Mouse (Mus musculus) gastrocnemius, postnatal 36 days (tissue): Measurements from ENCODE around the gene Twf1. TPM values are rescaled to one million over a fixed set of nuclear protein-coding genes. Genes with fewer than 3 reads are reported as not detected.
A peak's percentile ranks its signal among the peaks of the same experiment; 100 is the strongest.

Experiments used
- DNase-seq, 2 experiments: peaks; one replicate each; pipeline ENCODE4 v3.0.0; 2022
- intact Hi-C: fragments of 180-260 bp; cut with DNase I; formaldehyde crosslinking; loops from one replicate; pipeline ENCODE4 v1.15.1; 2025
- total RNA-seq, 2 experiments: library from RNA; stranded (reverse); gene quantifications; 2 replicates each; pipeline ENCODE4 v1.2.3; 2021

The Twf1 gene
- total RNA-seq, 2 experiments from 2014 or later, result 7.2 to 8.0 TPM

DNA sequence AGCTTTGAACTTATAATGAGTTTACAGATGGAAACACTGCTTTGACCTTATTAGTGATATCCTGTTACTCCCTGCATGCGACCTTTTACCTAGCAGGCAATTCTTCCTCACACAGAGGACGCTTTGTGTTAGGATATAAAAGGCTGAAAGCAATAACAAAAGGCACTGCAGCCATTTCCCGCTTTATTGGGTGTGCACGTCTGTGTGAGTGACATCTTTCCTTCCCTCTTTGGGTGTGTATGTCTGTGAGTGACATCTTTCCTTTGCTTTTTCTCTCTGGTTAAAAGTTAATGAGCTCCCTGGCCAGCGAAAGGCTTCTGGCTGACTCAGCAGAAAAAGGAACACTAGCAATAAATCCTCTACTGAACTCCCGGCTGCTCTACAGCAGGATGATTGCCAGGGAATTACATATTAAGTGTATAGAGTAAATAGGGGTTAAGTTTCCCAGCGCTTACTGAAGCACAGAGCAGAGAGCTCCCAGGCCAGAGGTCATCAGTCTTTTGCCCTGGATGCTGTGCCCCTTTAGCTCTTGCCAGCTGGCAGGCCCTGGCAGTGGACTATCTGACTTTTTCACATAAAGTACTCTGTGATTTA lies 7.6 kb downstream of the Twf1 start:
- no peak for DNase-seq
- intact Hi-C loops, result no loop called here

DNA sequence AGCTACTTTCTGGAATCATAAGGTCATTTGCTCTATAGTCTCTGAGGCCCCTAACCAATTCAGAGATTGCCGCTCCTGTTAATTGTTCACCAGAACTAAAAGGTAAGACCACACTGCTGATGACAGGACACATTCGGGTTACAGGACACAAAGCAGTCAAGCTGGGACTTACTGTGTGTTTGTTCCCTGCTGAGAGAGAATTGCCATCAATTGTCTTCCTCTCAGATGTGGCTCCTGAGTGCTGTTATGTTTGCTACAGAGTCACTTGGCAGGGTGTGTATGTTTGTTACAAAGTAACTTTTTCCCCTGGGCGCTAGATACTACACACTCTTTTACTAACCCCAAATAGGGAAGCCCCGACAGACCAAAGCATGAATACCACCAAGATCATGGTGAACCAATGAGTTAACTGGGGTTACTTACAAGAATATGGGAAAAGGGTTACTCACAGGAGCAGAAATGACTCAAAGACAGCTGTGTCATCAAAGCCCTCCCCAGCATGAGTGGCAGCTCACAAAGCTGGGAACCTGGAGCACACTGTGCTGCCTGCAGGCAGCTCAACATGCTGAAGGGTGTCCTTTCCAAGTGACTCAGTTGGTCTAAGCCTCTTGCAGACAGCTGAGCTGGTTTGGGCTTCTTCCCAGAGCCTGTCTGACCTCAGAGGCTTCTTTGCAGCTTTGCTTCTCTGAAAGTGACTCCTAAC lies 15.0 kb downstream of the Twf1 start:
- intact Hi-C loops, result no loop called here
- DNase-seq, result no peak

DNA sequence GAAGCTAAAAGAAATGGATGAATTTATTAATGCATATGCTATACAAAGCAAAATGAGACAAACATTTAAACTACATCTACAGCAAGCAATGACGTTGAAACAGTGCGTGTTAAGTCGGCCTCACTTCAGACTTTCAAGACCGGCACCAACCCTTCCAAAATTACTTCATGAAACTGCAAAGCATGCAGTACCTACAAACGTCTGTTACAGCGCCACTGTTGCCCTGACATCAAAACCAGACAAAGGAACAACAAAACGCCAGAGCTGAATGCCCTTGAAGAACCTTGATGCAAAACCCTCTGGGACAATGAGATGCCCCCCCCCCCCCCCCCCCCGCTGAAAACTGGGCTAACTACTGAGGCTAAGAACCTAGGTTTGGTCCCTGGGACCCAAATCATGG lies 16.9 kb downstream of the Twf1 start:
- intact Hi-C loops, result no loop called here
- DNase-seq, result no peak

DNA sequence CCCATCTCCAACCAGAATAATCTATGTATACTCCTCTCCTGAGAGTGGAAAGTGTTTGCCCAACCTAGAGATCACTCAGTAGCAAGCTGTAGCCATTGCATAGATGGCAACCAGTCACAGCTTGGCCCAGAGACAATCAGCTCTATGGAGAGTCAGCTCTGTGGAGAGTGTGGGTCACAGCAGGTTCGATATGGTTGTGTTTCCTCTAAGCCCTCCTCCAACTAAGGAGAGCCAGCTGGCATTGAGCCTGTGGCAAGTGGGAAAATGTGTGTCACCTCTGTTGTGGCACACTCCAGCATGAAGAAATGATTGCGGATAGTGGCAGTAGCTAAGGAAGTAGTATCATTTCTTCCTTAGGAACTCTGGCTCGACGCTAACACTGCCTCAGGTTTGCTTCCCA lies 18.2 kb downstream of the Twf1 start:
- DNase-seq, result no peak
- intact Hi-C loops, result no loop called here

DNA sequence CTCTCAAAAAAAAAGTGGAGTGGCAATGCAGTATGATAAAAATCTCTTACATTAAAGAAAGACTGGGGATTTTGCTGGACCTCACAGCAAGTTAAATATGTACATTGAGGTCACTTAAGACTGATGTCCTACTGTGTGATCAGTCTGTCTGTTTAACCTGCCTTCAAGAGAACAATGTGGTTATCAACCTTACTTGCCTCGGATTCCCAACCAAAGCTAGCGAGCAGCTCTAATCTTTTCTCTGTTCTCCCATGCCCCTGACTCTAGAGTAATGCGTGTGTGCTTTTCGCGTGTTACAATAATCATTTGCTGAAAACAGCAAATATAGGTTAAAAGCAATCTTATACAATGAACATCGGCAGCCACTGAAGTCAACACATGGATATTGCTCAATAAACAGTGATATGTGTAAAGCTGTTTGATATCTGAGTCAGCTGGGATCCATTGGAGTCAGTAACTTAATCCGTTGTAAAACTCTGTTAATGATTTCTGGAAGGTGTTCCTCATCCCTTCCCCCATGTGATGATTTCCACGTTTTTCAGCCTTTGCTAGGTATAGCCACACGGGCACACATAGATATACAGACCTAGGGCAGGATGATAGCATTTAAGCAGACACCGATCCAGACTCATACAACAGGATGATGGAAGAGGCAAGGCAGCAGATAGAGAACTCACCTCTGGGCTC lies 21.1 kb downstream of the Twf1 start:
- intact Hi-C loops, result no loop called here
- DNase-seq, result no peak

DNA sequence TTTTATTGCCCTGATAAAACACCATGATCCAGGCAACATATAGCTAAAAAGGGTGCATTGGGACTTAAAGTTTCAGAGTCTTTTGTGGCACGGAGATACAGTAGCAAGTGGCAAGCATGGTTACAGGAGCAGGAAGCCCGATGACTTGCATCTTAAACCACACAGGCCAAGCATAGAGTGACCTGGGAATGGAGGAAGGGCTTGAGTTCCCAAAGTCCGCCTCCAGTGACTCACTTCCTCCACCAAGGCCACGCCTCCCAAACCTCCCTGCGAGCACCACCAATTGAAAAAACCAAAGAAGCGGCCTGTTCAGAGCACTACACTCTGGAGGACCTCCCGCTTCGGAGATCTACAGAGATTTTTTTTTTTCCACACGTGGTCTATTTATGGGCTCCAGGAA lies 23.8 kb downstream of the Twf1 start:
- intact Hi-C loops, result no loop called here

DNA sequence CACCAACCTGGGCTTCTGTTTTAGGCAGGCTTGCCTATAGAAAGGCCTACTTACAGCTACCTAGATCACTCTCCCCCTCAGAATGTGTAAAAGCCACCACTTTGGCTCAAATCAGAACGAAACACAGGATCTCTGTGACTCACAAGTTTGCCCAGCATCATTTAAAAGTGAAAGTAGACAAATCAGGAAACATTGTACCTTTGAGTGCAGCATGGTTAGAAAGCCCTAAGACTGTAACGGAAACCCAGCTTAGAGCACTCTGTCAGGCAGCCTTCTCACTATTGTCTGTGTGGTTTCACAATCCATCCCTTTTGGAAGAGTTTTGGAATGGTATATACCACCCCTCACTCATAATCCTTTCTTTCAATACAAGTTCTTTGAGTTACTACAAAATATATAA lies 24.8 kb downstream of the Twf1 start:
- no peak for DNase-seq
- intact Hi-C loops, result no loop called here

More for the DNA sequence above, 23.8 kb downstream of the Twf1 start:
- no peak for DNase-seq

DNA sequence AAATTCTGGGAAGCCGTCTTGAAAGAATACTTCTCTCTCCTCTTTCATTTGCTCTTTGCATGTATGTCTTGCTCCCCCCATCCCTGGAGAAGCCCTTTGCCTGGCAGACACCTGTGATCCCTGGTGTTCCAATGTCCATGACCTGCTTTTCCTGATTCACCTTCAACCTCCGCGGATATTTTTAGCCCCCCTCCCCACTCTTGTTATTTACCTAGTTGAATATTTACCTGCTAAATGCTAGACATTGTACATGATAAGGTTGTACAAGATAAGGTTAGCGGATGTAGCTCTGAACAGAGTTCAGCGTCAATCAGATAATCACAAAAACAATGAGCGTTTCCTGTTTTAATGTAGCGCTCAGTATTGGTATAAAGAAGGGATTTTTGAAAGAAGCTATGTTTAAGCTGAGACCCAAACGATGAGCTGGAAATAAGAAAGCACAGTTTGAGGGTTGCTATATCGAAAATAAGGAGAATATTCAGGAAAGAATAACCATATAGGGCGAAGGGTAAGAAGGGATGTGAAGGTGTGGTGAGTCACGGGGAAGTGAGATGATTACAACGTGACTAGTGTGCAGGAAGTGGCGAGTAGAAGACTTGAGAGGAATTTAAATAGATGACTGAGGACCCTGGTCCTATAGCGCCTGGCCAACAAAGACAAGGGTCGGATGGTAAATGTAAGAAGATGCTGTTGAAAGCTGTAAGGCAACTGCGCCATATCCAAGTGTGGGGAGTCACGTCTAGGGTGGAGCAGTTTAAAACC lies 30.6 kb downstream of the Twf1 start:
- intact Hi-C loops, result loop anchor here (2.0 kb wide), 1 partner anchor 48 kb away; no protein-coding TSS in a partner anchor

DNA sequence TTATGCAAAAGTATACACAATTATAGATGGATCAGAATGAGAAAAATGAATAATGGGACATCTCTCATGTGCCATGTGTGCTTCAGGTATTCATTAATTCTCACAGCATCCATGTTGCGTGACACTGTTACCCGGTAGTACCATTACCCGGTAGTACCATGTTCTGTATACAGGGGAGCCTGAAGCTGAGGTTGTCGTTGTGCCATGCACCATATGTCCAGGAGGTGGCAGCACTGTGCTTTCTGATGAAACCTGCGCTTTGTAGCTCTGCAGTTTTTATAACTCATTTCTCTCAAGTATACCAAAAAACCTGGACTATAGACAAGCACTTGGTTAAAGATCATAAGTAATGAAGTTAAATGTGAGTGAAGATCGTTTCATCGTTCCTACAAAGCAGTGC lies 32.2 kb downstream of the Twf1 start:
- peak; percentile 70 to 83 for DNase-seq
- intact Hi-C loops, result loop anchor here (2.0 kb wide), 1 partner anchor 103 kb away; no protein-coding TSS in a partner anchor

More for the DNA sequence above, 30.6 kb downstream of the Twf1 start:
- no peak for DNase-seq

DNA sequence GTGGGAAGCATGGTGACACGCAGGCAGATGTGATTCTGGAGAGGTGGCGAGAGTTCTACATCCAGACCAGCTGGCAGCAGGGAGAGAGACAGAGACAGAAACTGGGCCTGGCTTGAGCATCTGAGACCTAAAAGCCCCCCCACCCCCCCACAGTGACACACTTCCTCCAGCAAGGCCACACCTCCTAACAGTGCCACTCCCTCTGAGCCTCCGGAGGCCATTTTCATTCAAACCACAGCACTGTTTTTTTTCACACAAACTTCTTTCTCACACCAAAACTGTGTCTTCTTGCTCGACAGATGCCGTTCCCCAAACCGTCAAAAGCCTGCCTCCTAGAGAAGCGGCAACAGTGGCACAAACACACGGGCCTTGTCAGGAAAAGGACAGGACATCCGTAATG lies 36.2 kb downstream of the Twf1 start:
- intact Hi-C loops, result no loop called here
- DNase-seq, result no peak

DNA sequence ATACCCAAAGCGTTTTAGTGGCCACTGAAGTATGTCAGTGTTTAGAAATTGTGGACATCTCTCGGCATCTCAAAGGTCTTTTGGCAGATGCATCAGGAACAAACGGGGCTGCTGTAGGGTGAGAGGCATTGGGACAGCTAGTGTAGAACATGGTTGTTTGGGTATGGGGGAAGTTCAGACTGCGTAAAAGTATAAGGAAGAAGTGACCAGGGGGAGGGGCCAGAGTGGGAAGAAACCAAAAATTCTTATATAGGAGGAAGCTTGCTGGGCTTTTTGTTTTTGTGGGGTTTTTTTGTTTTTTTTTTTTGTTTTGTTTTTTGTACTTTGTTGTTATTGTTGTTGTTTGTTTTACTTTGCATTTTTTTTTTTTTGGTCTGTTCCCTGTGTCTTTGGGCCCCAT lies 44.8 kb downstream of the Twf1 start:
- intact Hi-C loops, result no loop called here
- no peak for DNase-seq

DNA sequence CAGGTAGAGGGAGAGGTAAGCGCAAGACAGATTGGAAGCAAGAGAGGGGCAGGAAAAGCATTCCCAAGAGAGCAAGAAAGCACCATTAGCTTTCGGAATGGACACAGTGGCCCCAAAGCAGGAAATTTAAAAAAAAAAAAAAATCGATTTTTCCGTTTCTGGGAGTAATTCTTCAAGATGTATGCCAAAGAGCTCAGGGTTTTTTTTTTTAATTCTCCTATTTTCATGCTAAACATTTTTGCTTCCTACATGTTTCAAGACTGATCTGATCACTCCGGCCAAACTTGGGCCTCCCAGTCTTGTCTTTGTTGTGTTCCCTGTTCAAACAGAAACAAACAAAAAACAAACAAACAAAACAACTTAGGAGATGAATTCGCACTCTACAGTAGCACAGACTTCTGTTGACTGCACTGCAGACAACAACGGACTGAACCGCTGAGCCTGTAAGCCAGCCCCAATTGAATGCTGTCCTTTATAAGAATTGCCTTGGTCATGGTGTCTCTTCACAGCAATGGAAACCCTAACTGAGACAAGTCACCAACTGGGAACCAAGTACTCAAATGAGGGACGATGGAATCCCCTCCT lies 45.5 kb downstream of the Twf1 start:
- intact Hi-C loops, result no loop called here
- DNase-seq, result no peak

DNA sequence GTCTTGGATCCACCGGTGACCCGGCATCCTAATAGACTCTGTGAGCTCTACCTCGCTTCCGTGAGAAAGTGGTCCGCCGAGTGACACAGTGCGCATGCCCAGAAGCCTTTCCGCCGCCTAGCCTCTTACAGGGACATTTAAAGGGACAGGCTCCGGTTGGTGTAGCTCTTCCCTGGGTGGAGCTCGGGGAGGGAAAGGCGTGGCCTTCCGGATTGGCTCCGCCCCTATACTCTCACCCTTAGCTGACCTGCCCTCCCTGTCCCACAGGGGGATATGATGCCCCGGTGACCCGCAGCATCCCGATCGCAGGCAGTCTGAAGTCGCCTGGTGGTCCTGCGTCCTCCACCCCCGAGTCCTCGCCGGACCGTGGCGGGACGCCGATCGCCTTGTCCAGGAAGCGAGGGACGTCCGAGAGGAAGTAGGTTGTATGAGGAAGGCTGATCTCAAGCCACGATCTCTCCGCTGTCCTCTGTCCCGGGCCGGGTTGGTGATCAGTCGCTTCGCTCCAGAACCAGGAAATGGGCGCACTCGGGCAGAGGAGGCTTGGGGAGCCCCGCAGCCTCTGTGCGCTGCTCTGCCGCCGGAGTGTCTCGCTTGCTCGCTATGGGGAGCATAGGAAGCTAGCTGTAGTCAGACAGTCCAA lies 46.2 kb downstream of the Twf1 start, which contains the start of the genes Pus7l and Irak4:
TSS of gene Pus7l (minus strand) at position 139 of the 643 bp plus-strand sequence.
TSS of gene Irak4 (plus strand) at position 235 of the 643 bp plus-strand sequence.
- intact Hi-C loops, result no loop called here
- peak; percentile 91 to 92 for DNase-seq

DNA sequence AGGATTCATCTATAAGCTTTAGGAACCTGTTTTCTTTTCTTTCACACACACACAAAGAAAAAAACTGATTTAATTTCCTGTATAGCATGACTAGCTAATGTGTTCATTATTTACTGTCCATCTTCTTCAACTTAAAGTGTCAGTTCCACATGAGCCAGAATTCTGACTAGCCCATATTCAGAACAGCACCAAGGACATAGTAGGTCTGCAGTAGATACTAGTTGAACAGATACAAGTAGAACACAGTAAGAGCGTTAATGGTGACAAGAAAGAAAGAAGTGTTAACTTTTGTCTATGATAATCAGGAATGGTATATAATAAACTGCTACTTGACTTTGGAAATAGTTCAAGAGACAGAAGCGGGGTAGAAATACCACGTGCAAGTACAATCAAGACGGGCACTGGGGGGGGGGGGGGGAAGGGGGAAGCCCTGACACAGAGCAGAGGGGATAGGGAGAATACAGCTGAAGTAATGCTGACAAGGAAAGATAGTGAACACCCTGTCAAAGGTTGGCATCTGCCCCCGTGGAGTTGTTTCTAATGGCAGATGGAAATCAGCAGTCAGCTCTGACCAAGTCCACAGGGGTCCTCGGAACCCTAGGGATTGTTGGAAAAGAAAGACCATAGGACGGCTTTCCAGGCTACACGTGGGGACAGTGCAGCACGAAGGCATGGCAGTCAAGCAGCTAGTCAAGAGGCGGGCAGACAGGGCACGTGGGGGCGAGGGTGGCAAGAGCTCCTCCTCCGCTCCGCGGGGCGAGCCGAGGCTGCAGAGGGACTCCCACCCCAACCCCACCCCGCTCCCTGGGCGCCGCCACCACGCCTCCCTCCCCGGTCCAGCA lies 46.9 kb downstream of the Twf1 start:
- no peak for DNase-seq
- intact Hi-C loops, result no loop called here

DNA sequence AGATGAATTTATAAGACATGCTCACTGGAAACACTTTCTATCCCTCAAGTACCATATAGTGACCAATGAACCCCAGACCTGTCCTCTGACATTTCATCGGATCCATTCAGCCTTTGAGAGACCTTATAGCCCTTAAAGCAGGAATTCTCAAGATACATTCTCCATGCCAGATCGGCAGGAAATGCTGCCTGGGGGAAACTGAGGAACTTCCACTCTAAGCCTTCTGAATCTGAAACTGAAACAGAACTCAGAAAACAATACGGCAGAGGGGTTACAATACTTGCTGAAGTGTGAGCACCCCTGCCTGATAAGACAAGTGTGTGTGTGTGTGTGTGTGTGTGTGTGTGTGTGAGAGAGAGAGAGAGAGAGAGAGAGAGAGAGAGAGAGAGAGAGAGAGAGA lies 50.4 kb downstream of the Twf1 start:
- DNase-seq, result no peak
- intact Hi-C loops, result no loop called here

DNA sequence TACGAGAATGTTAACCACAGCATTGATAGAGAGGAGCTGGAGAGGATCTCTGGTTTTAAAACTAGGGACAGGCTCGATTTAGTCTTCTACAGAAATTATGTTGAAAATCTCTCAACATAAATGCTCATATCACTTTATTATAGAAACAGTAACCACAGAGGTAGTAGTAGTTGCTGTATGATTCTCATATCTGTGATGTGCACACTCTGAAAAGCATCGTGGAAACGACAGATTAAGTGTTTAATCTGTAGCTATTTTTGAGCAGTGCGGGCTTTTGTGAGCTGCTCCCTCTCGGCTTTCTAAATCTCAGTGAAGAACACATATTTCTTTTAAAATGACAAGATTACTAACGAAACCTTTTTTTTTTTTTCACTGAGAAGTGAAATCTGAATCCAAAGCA lies 54.2 kb downstream of the Twf1 start:
- no peak for DNase-seq
- intact Hi-C loops, result no loop called here

DNA sequence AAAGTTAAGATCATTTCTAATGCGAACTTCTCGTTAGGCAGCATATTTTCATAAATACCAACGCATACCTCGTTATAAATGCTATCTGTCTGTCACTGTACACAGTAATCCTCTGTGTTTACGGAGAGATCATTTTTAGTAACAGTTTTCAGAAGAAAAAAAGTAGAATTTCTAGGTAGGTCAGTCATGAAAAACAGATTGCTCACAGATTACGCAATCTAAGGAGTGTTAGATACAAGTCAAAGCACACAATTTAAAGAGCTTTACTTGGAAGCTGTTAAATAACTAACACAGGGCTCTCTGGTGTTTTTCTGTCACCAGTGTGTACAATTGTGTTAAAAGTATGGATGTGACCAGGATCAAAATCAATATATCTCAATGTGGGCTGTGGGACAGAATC lies 56.7 kb downstream of the Twf1 start:
- intact Hi-C loops, result no loop called here
- no peak for DNase-seq

DNA sequence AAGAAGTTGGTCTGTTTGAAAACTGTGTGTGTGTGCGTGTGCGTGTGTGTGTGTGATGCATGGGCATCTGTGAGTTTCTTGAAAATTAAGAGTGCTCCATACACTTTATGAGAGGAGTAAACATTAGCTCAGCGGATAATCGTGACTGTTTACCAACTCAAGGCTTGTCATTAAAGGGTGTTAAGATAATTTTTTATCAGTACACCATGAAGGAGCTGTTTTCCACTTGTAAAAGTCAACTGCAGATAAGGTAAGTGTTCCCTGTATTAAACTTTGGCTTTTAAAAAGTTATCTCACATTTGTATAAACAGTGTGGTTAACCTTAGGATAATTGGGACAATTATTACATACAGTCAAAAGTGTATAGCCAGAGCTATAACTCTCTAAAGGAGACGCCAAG lies 57.4 kb downstream of the Twf1 start:
- no peak for DNase-seq
- intact Hi-C loops, result no loop called here

DNA sequence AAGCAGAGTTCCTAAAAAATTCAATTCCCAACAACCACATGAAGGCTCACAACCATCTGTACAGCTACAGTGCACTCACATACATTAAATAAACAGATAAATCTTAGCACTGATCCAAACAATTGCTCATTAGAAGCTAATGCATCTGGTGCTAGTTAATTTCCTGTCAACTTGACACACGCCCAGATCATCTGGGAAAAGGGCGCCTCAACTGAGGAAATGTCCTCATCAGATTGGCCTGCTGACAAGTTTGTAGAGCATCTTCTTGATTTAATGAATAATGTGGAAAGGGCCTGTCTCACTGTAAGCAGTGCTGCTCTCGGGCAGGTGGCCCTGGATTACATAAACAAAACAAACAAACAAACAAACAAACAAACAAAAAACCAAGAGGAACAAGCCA lies 59.2 kb downstream of the Twf1 start:
- intact Hi-C loops, result no loop called here

More for the DNA sequence above, 59.2 kb downstream of the Twf1 start:
- no peak for DNase-seq
